Mouse (Mus musculus): ENCODE results near the gene Samd4.

Samd4 gene

DNA sequence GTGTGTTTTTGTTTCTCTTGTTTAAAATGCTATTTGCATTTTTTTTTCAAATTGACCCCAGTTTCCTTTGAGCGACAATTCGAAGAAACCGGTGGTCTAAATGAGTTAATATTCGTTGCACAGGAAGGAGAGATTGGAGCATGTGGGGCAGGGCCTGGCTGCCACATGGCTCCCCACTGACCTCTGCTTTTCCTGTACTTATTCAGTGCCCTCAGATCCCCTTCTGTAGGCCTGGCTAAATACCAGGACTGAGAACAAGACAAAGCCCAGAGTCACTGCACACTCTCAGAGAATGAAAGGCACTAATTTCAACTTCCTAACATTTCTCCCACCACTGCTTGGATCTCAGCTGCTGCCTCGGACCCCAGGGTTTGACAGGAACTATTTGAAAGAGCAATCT is 182.4 kb downstream of the Samd4 start:
- DNase-seq (ENCODE audit: low read depth, low spot score): no peak

DNA sequence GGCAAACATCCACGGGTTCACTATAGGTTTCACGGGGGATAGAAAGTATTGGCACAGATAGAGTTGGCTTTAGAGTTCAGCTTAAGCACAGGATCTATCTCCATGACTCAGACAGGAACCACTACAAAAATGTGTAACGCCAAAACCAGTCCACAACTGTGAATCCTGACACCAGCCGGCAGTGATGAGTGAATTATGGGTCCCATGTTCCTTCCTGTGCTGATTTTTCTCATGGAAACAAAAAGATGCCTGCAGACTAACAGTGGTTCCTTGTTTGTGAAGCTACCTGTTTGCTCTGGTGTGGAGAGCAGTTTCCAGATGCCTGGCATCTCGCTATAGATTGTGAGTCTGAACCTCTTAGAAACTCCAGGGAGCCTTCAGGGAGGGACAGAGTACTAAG is 184.2 kb downstream of the Samd4 start:
- DNase-seq (ENCODE audit: low read depth, low spot score): no peak

DNA sequence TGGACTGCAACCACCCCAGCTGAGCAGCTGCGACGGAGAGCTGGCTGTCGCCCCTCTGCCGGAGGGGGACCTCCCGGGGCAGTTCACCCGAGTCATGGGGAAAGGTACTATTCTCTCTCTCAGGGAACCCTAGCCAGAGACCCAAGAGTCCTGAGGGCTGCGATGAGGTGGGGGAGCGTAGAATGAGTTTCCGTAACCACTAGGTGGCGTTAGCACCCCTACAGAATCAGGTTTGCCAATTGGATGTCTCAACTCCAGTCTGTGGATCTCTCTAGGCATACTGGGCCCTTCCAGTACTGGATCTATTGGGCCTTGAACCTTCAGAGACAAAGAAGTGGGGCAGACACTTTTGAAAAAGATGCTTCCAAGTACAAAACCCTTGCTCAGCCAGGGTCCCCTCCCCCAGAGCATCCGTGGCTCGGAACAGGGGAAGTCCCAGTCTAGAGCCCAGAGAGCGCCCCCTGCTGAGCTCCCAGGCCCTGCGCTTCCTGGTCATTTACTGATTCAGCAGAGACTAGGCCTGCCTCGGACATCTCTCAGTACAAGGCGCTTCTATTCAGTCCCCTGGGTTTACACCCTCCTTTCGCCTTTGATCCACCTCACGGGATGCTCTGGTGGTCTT is 191.5 kb downstream of the Samd4 start:
- peak; percentile 82 for DNase-seq (ENCODE audit: low read depth, low spot score)

DNA sequence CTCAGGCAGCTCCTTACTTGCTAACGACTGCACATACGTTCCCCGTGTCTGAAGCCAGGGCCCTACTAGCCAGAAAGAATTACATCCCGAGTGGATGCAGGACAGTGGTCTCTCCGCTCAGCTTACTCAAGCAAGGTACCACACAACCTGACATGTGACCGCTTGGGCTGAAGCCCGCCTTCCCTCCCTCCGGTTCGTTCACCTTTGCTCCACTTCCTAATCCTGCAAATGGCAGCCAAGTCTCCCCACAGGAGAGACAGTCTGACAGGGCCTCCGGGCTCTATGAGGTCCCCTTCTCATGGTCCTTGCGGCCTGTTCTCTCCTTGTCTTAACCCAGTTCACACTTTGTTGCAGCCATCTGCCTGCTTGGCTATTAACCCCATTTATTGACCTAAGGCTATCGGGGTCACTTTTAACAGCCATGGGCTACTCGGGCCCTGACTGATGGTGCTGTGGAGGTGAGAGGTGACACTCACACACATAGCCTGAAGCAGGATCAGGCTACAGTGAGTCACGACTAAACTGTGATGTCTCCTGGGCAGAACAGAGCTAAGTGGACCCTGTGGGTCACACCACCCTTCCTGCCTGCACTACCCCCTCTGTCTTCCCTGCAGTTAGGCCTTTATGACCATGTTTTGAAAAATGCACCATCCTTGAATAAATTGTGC is 192.5 kb downstream of the Samd4 start:
- no peak for DNase-seq (ENCODE audit: low read depth, low spot score)

DNA sequence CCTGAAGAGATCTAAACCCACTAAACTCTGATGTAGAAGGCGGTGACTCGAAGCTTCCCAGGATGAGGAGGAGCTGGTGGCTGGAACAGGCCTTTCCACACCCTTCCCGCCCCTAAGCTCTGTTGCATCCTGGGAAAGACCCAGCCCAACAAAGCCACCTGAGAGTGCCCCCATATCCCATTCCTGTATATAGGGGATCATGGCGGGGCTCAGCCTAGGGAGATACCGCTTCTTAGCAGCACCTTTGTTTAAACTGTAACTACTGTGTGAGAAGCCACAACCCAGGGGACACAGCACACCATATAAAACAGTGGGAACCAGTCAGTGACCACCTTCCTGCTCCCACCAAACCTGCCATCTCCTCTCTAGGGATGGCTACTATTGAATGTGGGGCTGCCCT is 193.2 kb downstream of the Samd4 start:
- DNase-seq (ENCODE audit: low read depth, low spot score): no peak

DNA sequence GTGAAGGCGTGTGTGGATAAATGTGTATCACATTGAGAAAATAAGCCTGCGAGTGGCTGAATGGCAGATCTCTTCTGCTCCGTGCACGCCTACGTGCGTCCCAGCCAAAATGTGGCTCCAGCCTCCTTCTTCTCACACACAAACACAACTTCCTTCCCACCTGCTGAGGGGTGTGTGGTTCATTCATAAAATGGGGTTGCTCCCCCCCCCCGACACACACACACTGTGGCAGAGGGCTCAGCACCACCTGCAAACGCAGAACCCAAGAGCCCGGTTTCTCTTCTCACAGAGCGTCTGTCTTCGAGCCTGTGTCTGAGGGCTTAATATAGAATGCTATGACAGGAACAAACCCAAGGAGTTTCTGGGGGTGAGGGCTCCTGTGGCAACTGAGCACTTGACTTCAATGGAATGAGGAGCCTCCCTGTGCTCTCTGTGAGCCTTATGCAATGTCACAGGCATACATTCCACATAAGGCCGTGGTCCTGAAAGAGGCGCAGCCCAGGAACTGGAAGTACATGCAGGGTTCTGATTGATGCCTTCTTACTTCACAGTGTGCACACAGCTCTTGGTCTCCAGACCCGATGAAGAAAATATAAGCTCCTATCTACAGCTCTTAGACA is 194.4 kb downstream of the Samd4 start:
- no peak for DNase-seq (ENCODE audit: low read depth, low spot score)

DNA sequence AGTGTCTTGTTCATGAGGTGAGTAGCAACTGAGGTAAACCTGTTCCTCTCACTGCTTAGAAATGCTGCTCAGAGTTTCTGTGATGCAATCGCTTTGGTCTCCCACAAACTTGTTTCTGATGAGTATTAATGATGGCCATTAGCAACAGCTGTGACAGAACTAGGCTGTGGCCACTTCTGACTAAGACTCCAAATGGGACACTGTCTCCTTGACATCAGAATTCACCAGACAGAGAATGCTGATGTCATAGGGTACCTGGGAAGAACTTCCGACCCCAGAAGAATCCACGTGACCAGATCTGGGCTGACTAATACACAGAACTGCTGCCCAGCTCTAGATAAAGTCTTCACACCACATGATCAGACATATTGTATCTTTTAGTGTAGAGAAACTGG is 194.9 kb downstream of the Samd4 start:
- DNase-seq (ENCODE audit: low read depth, low spot score): no peak

DNA sequence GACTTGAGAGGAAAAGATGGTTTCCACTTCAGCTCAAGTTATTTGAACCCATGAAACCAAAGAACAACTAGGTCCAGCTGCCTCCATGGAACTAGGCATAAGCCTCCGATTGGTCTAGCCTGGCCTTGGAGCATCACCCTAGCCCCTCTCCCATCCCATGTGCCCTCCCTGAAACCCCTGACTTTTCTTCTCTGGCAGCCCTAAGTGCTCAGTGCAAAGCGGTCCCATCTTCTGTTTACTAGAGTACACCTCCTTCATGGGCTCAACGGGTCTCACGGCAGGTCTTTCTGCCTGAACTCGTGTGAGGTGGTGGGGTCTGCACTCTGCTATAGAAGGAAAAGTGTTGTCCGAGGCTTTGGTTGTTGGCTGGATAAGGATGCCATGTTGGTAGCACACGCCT is 197.3 kb downstream of the Samd4 start:
- DNase-seq (ENCODE audit: low read depth, low spot score): no peak

DNA sequence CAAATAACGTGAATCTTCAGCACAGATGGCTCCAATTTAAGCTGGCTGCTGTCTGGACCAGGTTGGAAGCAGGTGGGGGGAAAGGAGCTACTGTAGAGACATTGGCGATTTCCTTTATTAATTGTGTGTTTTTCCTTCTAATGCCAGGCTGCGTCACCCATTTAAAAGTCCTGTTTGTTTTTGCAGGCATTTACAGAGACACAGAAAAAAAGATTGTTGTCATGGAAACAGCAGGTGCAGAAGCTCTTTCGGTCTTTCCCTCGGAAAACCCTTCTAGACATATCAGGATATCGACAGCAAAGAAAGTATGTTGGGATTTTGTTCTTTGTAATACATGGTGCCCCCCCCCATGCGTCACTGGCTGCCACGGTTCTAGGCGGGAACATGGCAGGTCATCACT is 200.7 kb downstream of the Samd4 start:
- no peak for DNase-seq (ENCODE audit: low read depth, low spot score)

DNA sequence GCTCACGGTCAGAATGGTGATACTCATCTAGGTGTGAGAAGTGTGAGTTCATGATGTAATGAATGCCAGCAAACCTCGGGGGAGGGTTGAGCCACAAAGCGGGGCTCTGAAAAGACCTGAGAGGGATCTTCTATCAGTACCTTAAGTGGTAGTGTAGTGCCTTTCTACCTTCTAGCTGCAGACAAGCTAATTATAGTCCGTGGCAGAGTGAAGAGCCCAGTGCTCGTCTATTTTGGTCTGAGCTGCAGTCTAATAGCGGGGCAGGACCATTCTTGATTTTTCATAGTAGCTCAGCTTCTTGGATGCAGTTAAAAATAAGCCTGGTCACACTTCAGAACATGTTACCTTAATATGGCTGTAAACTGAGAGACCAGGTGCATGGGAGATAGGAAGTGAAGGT is 201.2 kb downstream of the Samd4 start:
- no peak for DNase-seq (ENCODE audit: low read depth, low spot score)

DNA sequence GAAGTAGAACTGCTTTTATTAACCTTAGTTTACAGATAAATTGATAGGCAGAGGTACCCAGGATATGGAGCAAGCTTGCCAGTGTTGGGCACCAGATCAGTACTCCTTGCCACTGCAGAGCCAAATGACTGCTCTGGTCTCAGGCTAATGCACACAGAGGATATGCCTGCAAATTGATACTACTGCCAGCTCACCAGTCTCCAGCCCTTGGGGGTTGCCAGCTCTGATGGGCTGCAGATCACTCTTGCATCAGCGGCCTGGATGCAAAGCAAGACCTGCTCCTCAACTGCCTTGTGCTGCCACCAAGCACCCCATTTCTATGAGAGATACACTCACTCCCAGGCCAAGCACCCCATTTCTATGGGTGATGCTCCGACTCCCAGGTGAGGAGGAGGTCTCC is 202.0 kb downstream of the Samd4 start:
- no peak for DNase-seq (ENCODE audit: low read depth, low spot score)

DNA sequence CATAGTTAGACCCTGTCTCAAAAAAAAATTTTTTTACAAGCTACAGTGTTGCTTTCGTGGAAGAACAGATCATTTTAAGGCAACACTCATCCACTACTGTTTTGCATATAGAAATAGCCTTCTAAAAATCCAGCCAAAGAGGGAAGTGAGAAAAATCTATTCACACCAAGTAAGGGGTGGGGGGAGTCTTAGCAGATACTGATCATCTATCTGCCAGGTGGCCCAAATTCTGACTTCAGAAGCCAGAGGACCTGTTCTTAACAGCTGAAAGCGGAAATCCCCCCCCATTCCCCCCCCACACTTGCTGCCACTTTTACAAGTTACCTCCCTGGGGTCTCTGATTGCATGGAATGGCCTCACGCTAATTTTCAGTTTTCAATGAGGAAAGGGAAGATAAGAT is 203.5 kb downstream of the Samd4 start:
- DNase-seq (ENCODE audit: low read depth, low spot score): no peak

DNA sequence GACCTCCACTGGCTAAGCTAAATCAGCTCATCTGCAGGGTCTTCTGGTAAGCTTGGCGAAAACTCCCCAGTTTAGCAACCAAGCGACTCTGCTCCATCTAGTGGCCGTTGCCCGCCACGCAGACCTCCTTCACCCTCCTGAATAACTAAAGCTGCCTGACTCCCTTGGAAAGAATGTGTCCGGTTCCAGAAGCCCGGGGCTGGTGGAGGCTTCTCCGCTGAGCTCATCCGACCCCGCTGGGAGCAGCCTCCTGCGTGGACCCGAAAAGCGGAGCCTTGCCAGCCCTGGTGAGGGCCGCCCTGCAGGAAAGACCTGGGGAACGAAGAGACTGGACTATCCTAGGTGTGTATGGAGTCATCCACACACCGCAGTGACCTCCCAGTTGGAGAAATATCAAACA is 204.1 kb downstream of the Samd4 start:
- DNase-seq (ENCODE audit: low read depth, low spot score): peak; percentile 90

DNA sequence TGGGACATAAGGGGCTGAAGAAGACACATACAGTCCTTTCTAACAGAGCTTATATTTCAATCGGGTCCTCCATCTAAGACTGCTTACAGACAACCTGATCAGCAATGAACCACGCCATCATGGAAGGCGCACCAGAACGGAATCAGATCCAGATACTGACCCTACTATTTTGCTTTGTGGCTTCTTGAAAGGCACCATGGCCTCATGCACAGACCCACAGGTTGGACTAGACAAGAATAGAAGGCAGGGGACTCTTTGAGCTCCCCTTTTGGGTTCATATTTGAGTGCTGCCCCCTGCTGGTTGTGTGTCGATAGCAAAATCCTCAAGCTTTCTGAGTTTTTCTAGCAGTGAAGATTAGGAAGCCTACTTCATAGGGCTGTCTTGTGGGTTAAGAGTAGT is 204.5 kb downstream of the Samd4 start:
- peak; percentile 86 for DNase-seq (ENCODE audit: low read depth, low spot score)

DNA sequence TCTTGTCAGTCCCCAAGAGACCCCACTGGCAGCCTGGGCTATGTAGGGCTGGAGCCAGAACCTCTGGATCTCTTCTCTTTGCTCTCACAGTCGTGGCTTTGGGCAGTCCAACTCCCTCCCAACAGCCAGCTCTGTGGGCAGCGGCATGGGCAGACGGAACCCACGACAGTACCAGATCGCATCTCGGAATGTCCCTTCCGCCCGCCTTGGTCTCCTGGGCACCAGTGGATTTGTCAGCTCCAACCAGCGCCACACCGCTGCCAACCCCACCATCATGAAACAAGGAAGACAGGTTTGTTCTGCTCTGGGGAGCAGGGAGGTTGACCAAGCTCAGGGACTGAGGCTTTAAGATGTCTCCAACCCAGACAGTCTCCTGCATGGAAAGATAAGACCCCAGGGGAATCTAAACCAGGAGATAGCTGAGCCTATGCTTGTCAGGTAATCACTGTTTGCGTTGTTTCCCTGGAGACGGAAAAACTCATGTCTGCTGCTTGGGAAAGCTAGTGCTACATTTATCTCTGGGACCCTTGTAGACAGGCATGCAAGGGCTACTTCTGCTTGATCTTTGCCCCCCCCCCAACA is 205.1 kb downstream of the Samd4 start:
- no peak for DNase-seq (ENCODE audit: low read depth, low spot score)

DNA sequence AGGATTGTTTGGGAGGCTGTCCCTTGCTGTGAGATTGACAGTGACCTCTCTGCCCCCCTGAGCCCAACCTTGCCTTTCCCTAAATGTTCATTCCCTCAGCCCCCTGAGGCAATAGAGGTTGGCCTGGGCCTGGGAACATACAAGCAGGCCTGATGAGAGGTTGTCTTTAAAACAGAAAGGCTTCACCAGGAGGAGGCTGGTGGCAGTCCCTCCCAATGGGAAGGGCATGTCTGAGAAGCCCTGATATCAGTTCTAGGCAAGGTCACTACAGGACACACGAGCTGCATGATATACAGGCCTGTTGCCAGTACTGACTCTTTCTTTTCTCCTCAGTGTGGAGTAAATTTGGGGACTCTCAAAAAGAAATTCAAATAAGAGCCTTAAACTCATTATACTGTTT is 205.7 kb downstream of the Samd4 start:
- no peak for DNase-seq (ENCODE audit: low read depth, low spot score)

DNA sequence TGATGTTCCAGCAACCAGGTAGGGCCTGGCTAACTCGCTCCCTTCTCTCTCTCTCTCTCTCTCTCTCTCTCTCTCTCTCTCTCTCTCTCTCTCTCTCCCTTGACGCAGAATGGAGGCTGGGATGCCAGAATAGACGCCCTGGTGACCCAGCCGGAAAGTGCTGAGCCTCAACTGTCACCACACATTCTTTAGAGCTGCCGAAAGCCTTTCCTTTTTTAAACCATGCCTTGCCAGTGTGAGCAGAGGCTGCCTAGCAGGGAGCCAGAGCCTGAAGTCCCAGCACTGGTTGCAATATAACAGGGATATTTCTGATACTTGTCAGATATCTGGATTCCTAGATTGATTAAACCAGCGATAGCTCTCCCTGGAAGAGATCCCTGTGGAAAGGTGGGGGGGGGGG is 206.5 kb downstream of the Samd4 start:
- no peak for DNase-seq (ENCODE audit: low read depth, low spot score)

DNA sequence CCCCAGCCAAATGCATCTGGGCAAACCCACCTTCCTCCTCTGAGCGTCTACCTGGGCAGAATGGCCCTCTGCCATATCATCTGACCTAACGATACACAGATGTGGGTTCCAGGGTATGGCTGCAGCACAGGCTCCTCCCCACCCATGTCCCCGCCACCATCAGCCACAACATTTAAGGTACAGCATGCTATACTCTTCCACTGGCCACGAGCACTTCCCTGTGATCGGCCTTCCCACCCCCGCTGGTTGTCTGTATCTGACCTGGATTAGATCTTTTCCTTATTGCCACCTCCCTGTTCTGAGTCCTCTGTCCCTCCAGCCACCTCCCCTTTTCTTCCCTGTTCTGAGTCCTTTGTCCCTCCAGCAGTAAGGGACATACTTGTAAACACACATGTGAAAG is 209.3 kb downstream of the Samd4 start:
- DNase-seq (ENCODE audit: low read depth, low spot score): no peak

DNA sequence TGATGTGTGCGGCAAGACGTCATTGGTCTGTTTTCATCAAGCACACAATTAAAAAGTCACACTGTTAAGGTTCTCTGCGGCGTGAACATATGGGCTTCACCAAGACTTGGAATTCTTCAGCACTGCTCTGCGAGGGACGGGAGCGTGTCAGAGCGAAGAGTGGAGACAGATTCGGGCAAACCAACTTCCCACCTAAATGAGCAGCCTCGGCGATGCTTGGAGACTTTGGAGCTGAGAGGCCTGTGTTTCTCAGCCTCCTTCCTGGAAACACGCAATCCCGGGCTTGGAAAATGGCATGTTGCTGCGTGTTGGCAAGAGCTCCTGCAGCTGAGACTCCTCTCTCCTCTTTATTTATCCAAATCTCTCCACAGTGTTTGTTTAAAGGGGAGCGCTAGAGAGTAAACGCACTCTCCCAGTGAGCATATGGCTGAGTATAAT is 210.7 kb downstream of the Samd4 start:
- DNase-seq (ENCODE audit: low read depth, low spot score): peak; percentile 37

DNA sequence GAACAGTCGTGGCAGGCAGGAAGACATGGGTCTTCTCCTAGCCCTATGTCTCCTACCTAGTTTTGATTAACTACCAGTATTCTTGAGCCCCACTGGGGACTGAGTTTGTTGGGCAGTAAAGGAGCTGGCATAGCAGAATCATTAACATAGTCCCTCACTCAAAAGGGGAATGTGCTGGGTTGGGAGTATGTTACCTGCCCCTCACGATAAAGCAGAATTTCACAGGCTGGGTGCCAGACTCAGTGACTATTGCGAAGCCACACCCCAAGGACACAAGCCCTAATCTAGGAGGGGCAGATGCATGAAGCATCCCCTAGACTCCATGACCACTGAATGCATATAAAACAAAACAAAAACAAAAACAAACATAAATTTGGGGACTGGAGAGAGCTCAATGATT is 212.4 kb downstream of the Samd4 start:
- DNase-seq (ENCODE audit: low read depth, low spot score): no peak

DNA sequence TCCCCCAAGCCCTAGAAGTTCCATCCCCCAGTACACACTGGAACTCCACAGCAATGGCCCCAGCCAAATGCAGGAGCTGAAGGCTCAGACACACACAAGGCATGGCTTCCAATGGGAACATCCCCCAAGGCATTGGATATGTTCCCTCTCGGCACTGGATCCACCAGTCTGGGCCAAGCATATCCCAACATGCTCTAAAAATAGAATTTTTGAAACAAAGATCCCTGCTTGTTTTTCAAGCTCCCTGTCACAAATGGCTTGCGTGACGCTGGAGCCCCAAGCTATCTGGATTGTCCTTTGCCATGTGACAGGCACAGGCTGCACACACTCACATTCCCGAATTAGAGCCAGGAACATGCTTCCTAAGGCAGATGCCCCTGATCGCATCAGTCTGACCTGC is 213.7 kb downstream of the Samd4 start:
- no peak for DNase-seq (ENCODE audit: low read depth, low spot score)

DNA sequence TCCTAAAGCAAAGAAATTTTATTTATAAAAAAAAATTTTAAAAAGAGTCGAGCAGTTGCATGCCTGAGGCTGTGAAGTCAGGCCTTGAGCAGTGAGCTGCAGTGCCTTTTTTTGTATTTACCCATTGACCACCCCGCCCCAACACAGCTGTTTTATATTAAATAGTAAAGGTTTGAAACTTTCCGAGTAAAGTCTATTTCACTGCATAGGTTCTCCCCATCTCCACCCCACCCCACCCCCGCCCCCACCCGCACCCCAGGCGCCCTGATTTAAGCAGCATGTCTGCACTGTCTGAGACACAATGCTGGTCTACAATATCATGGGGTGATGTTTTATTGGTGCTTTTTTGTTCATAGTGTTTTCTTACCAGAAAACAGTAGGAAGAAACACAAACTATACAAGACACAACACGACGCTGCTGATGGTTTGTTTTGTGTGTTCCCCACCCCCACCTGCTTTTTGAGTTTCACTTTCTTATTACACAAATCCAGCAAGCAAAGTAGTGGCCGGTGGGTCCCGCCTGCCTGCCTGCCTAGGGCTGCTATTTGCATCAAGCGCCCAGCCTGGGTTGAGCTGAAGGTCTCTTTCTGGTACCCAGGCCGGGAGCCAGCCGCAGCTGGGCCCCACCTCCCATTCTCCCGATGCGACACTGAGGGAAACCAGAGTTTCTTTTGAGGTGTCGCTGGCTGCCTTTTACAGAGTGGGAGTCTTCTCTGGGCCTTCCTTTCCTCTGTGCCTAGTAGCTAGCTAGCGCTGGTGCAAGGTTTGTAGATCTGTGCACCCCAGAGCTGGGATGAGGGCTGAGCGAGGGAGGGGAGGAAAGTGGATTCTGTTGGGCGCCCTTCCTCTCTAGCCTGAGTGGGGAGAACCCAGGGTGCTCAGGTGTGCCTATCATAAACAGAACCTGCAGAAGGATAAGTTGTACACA is 221.9 kb downstream of the Samd4 start:
- no peak for DNase-seq (ENCODE audit: low read depth, low spot score)
